Mouse (Mus musculus) stomach, postnatal 0 days (tissue): ENCODE measurements around the gene Ndufaf2. TPM values are rescaled to one million over a fixed set of nuclear protein-coding genes. Genes with fewer than 3 reads are reported as not detected.

ENCODE experiments used
- ATAC-seq: fragments of 200-750 bp; cut with Nextera tagmentation; 2 replicates; pipeline ENCODE4 v1.8.0; 2017; ENCODE audit not compliant: low FRiP score, low TSS enrichment
- DNase-seq: peaks from one replicate; pipeline ENCODE4 v3.0.0-alpha.2; 2016; ENCODE audit warnings: low spot score
- H3K27ac ChIP-seq: fragments of 300-500 bp; sonication (generic); replicated peaks from 2 replicates; pipeline ENCODE4 v1.5.1; 2014; ENCODE audit warnings: mild to moderate bottlenecking, control low read depth
- H3K27me3 ChIP-seq: fragments of 300-500 bp; sonication (generic); 2 replicates; pipeline ENCODE4 v1.6.1; 2014; ENCODE audit warnings: low read length; ENCODE audit not compliant: control insufficient read depth, insufficient read depth
- H3K36me3 ChIP-seq: fragments of 300-500 bp; sonication (generic); 2 replicates; pipeline ENCODE4 v1.6.1; 2014; ENCODE audit warnings: low read length, mixed read lengths; ENCODE audit not compliant: control insufficient read depth, insufficient read depth
- H3K4me1 ChIP-seq: fragments of 300-500 bp; sonication (generic); replicated peaks from 2 replicates; pipeline ENCODE4 v1.6.1; 2014; ENCODE audit warnings: antibody characterized with exemption; ENCODE audit not compliant: control insufficient read depth, insufficient read depth
- H3K4me2 ChIP-seq: fragments of 300-500 bp; sonication (generic); replicated peaks from 2 replicates; pipeline ENCODE4 v1.6.1; 2014; ENCODE audit warnings: low read depth, mild to moderate bottlenecking, control low read depth, moderate library complexity
- H3K4me3 ChIP-seq: fragments of 300-500 bp; sonication (generic); 2 replicates; pipeline ENCODE4 v1.5.1; 2014; ENCODE audit warnings: low read depth, low read length, control low read depth
- H3K9ac ChIP-seq: fragments of 300-500 bp; sonication (generic); 2 replicates; pipeline ENCODE4 v1.6.1; 2014; ENCODE audit warnings: mild to moderate bottlenecking, low read length, control low read depth, mixed read lengths
- H3K9me3 ChIP-seq: fragments of 300-500 bp; sonication (generic); 2 replicates; pipeline ENCODE4 v1.6.1; 2016; ENCODE audit warnings: low read length; ENCODE audit not compliant: control insufficient read depth
- CTCF ChIP-seq: IDR thresholded peaks from 2 replicates; pipeline ENCODE4 v1.5.1; 2016; ENCODE audit warnings: antibody characterized with exemption, low read depth, mild to moderate bottlenecking, moderate library complexity
- EP300 ChIP-seq: optimal IDR thresholded peaks from 2 replicates; pipeline ENCODE3; 2016; ENCODE audit warnings: antibody characterized with exemption
- WGBS: fragments of 180-500 bp; shearing (Covaris S2); extraction: QIAGEN DNeasy Blood & Tissue Kit; methylation state at CpG from one replicate; pipeline ENCODE4 v1.1.7; 2014; 5-methylcytosine and 5-hydroxymethylcytosine counted together
- polyA plus RNA-seq: library from polyadenylated mRNA; unstranded; fragments of >200 nt; fragmentation: Nextera tagmentation; extraction: Ambion mirVana; gene quantifications from 2 replicates; pipeline ENCODE4 v1.2.1, GENCODE M21; 2015

Gene Ndufaf2
- polyA plus RNA-seq, 1 experiment from 2014 or later: 44.9 TPM

DNA sequence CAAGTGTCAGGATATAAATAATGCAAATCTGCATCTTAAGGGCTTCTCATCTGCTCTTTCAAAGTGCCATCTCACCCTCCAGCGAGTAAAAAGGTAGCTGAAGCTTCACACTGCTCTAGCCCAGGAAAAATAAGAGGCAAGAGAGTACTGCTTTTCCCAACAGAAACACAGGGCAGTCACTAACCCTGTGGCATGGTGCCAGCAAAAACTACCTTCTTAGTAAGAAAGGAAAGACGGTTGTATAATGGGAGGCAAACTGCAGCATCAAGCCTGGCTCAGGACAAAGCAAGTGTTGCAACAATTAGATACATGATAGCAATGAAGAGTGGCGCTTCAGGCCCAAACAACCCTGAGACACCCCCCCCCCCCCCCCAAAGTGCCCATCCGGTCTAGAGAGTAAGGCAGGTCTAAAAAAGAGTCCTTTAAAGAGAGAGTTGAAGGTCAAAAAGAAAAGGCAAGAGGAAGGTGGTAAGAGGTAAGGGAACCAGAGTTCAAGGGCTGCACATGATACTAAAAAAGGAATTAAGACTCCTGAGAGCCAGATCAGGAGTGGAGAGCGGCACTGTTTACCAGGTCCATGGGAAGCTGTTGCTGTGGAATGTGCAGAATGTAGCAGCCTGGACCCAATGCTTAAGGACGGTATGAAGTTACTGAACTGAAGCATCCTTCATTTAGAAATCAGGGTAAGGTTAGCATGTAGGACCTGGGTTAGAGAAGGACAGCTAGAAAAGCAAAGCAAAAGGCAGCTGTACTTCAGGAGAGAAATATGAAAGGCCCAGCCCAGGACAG, 26.2 kb downstream of the Ndufaf2 start:
- WGBS: 52% methylated on average over 6 of the region's 6 CpGs
- ATAC-seq (no peak), DNase-seq (no peak)
- no peak overlapping the region for H3K4me3 ChIP-seq
- TF ChIP-seq CTCF: no peak
- H3K27ac ChIP-seq: no peak overlapping the region
- H3K9me3 ChIP-seq: no peaks in the 10 kb centered on the region
- H3K27me3 ChIP-seq: no peaks in the 10 kb centered on the region
- H3K36me3 ChIP-seq: no peaks in the 10 kb centered on the region
- no peaks in the 10 kb centered on the region for H3K4me1 ChIP-seq
- H3K9ac ChIP-seq: no peak overlapping the region
- no peak overlapping the region for H3K4me2 ChIP-seq

DNA sequence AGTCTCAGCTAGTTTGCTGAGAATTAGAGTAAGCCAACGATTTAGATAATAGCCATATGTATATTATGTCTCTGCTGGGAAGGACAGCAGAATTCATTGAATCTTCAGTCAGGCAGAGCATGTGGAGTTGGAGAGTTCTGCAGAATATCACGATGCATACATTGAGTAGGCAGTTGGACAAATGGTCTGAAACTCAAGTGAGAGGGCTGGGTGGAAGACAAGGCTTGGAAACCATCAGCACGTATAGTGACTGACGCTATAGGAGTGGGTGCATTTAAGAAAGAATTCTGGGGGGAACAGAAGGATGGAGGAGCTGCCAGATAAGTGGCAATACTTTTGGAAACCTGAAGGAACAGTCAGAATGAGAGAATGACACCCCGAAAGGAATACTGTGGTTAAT, 27.7 kb downstream of the Ndufaf2 start:
- H3K4me3 ChIP-seq: no peak overlapping the region
- no peak for DNase-seq
- no peak overlapping the region for H3K27ac ChIP-seq
- TF ChIP-seq CTCF (no peak), EP300 (no peak)
- H3K9me3 ChIP-seq: no peaks in the 10 kb centered on the region
- ATAC-seq: no peak
- H3K4me2 ChIP-seq: no peak overlapping the region
- H3K27me3 ChIP-seq: no peaks in the 10 kb centered on the region
- no peaks in the 10 kb centered on the region for H3K4me1 ChIP-seq
- no peaks in the 10 kb centered on the region for H3K36me3 ChIP-seq
- WGBS: 88% methylated on average over 5 of the region's 5 CpGs
- no peak overlapping the region for H3K9ac ChIP-seq

DNA sequence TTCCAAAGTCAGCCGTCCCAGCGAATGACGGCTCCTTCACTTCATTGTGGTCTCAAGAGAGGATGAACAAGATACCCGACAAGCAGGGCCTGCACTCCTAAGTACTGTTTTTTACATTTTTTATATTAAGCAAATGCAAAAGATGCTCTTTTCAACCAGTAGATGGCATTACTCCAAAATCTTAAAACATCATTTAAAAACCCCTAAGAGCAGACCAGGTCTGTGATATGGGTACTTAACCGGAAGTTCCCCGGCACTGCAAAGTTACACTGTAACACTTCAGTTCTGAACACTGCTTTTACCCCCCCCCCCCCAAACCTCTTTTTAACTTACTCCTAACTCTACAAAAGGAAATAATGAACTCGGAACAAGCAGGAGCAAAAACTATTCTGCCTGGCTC, 29.4 kb downstream of the Ndufaf2 start:
- no peak overlapping the region for H3K9ac ChIP-seq
- no peak overlapping the region for H3K27ac ChIP-seq
- no peaks in the 10 kb centered on the region for H3K4me1 ChIP-seq
- no peaks in the 10 kb centered on the region for H3K36me3 ChIP-seq
- no peaks in the 10 kb centered on the region for H3K9me3 ChIP-seq
- no peaks in the 10 kb centered on the region for H3K27me3 ChIP-seq
- WGBS: 65% methylated on average over 7 of the region's 7 CpGs
- DNase-seq (no peak), ATAC-seq (no peak)
- no peak overlapping the region for H3K4me2 ChIP-seq
- TF ChIP-seq EP300 (no peak), CTCF (peak; percentile 47)
- no peak overlapping the region for H3K4me3 ChIP-seq

DNA sequence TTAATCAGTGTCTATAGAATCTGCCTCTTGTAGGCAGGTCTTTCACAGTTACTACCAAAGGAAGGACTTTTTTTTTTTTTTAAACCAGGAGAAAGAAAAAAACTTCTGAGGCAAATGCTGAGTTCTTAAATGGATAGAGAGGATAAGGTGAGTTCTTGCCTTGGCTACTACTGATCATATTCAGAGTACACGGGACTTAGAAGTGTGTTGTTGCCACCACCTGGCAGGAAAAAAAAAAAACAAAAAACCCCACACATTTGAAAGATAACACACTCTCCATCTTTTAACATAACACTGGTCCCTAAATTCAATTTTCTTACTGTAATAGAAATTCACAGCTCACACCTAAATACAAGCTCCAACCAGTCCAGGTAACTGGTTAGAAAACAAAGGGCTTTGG, 30.5 kb downstream of the Ndufaf2 start:
- H3K27ac ChIP-seq: no peak overlapping the region
- no peaks in the 10 kb centered on the region for H3K36me3 ChIP-seq
- no peaks in the 10 kb centered on the region for H3K4me1 ChIP-seq
- TF ChIP-seq EP300 (no peak), CTCF (no peak)
- no peaks in the 10 kb centered on the region for H3K9me3 ChIP-seq
- DNase-seq (no peak), ATAC-seq (no peak)
- no peaks in the 10 kb centered on the region for H3K27me3 ChIP-seq
- no peak overlapping the region for H3K4me2 ChIP-seq
- 67% methylated on average over 1 of the region's 1 CpGs for WGBS
- no peak overlapping the region for H3K9ac ChIP-seq
- H3K4me3 ChIP-seq: no peak overlapping the region

DNA sequence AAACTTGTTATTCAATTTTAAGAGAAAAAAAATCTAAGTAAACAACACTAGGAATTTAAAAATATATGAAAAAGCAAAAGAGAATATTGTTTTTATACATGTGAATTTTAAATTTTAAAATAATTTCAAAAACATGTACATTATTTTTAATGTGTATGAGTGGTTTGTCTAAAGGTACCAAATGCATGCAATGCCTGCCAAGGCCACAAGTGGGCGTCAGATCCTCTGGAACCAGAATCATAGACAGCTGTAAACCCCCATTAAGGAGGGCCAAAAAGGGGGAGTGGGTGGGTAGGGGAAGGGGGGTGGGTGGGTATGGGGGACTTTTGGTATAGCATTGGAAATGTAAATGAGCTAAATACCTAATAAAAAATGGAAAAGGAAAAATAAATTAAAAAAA, 31.3 kb downstream of the Ndufaf2 start:
- TF ChIP-seq CTCF: peak; percentile 73
- no peak for TF ChIP-seq EP300

DNA sequence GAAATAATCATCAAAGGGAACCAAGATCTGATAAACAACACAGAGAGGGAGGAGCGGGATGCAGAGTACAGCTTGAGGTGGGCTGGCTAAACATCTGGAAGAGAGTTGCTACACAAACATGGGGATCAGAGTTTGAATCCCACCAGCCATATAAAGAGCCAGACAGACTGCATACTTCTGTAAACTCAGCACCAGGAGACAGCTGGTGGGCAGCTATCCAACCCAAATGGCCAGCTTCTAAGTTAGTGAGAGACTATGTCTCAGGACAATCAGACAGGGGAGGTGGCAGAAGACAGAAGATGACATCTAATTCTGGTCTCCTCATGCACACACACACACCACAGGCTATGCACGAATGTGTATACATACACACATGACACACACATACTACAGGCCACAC, 32.2 kb downstream of the Ndufaf2 start:
- H3K9me3 ChIP-seq: no peaks in the 10 kb centered on the region
- H3K4me1 ChIP-seq: no peaks in the 10 kb centered on the region
- no peak overlapping the region for H3K4me3 ChIP-seq
- TF ChIP-seq CTCF (no peak), EP300 (no peak)
- H3K4me2 ChIP-seq: no peak overlapping the region
- H3K36me3 ChIP-seq: no peaks in the 10 kb centered on the region
- H3K9ac ChIP-seq: no peak overlapping the region
- no peaks in the 10 kb centered on the region for H3K27me3 ChIP-seq
- ATAC-seq (no peak), DNase-seq (no peak)
- no peak overlapping the region for H3K27ac ChIP-seq
- 75% methylated on average over 2 of the region's 2 CpGs for WGBS

More for the DNA sequence above, 31.3 kb downstream of the Ndufaf2 start:
- WGBS: 0% methylated on average over 1 of the region's 1 CpGs
- Histone ChIP-seq H3K9me3 (no peaks in the 10 kb centered on the region), H3K27ac (no peak overlapping the region), H3K4me3 (no peak overlapping the region), H3K4me2 (no peak overlapping the region), H3K36me3 (no peaks in the 10 kb centered on the region), H3K4me1 (no peaks in the 10 kb centered on the region), H3K27me3 (no peaks in the 10 kb centered on the region), H3K9ac (no peak overlapping the region)
- ATAC-seq: no peak
- DNase-seq: peak; percentile 51
